Mouse (Mus musculus) liver, embryonic 15.5 days (tissue): ENCODE measurements around the gene Spsb1. TPM values are rescaled to one million over a fixed set of nuclear protein-coding genes. Genes with fewer than 3 reads are reported as not detected.

Experiments
- ATAC-seq: fragments of 200-750 bp; cut with Nextera tagmentation; 2 replicates; pipeline ENCODE4 v1.8.0; 2017; ENCODE audit warnings: moderate number of reproducible peaks, mild to moderate bottlenecking, moderate library complexity; ENCODE audit not compliant: insufficient read depth
- H3K27ac ChIP-seq: fragments of 300-500 bp; sonication (generic); replicated peaks from 2 replicates; pipeline ENCODE4 v1.5.1; 2015; ENCODE audit warnings: mild to moderate bottlenecking, inconsistent platforms
- H3K27me3 ChIP-seq: fragments of 300-500 bp; sonication (generic); 2 replicates; pipeline ENCODE4 v1.6.1; 2015; ENCODE audit warnings: mild to moderate bottlenecking, inconsistent platforms
- H3K36me3 ChIP-seq: fragments of 300-500 bp; sonication (generic); replicated peaks from 2 replicates; pipeline ENCODE4 v1.6.1; 2015; ENCODE audit warnings: moderate library complexity, mild to moderate bottlenecking, inconsistent platforms
- H3K4me1 ChIP-seq: fragments of 300-500 bp; sonication (generic); replicated peaks from 2 replicates; pipeline ENCODE4 v1.6.1; 2015; ENCODE audit warnings: inconsistent platforms
- H3K4me2 ChIP-seq: fragments of 300-500 bp; sonication (generic); 2 replicates; pipeline ENCODE4 v1.6.1; 2015; ENCODE audit warnings: moderate library complexity, mild to moderate bottlenecking, inconsistent platforms
- H3K4me3 ChIP-seq: fragments of 300-500 bp; sonication (generic); replicated peaks from 2 replicates; pipeline ENCODE4 v1.5.1; 2015; ENCODE audit warnings: mild to moderate bottlenecking, inconsistent platforms
- H3K9ac ChIP-seq: fragments of 300-500 bp; sonication (generic); 2 replicates; pipeline ENCODE4 v1.6.1; 2015; ENCODE audit warnings: moderate library complexity, mild to moderate bottlenecking, inconsistent platforms
- H3K9me3 ChIP-seq: fragments of 300-500 bp; sonication (generic); replicated peaks from 2 replicates; pipeline ENCODE4 v1.6.1; 2016; ENCODE audit warnings: inconsistent platforms
- WGBS: fragments of 180-500 bp; shearing (Covaris S2); methylation state at CpG from one replicate; pipeline ENCODE4 v1.1.7; 2015; ENCODE audit warnings: mixed read lengths; ENCODE audit not compliant: insufficient replicate concordance; 5-methylcytosine and 5-hydroxymethylcytosine counted together
- polyA plus RNA-seq: library from polyadenylated mRNA; unstranded; fragments of >200 nt; fragmentation: Nextera tagmentation; extraction: Ambion mirVana; gene quantifications from 2 replicates; pipeline ENCODE4 v1.2.1, GENCODE M21; 2015

Spsb1 gene
- polyA plus RNA-seq, 1 experiment from 2014 or later = 0.61 TPM

GRCm38 (mm10) chr4:149895226-149895625, 59.6 kb downstream of the Spsb1 start:
- WGBS = 44% methylated on average over 7 of the region's 7 CpGs
- Histone ChIP-seq H3K4me1 (0 out of 2 replicates have a peak, but pooled peaks cover 1% of the 10 kb centered on the region), H3K9me3 (no peaks in the 10 kb centered on the region), H3K4me3 (no peak overlapping the region), H3K27me3 (peaks cover 10% of the 10 kb centered on the region), H3K9ac (no peak overlapping the region), H3K27ac (no peak overlapping the region), H3K4me2 (no peak overlapping the region), H3K36me3 (no peaks in the 10 kb centered on the region)
- ATAC-seq = no peak

- Histone ChIP-seq H3K9me3 (no peaks in the 10 kb centered on the region), H3K27me3 (peaks cover 19% of the 10 kb centered on the region), H3K4me3 (no peak overlapping the region), H3K27ac (no peak overlapping the region), H3K36me3 (no peaks in the 10 kb centered on the region), H3K4me1 (0 out of 2 replicates have a peak, but pooled peaks cover 4% of the 10 kb centered on the region), H3K9ac (no peak overlapping the region), H3K4me2 (no peak overlapping the region)
- no peak for ATAC-seq
- WGBS = 84% methylated on average over 7 of the region's 7 CpGs
Observed at GRCm38 (mm10) chr4:149894300-149894699, 60.5 kb downstream of the Spsb1 start.

GRCm38 (mm10) chr4:149893611-149894151, 61.2 kb downstream of the Spsb1 start:
- 0 out of 2 replicates have a peak, but pooled peaks cover 4% of the 10 kb centered on the region for H3K4me1 ChIP-seq
- 63% methylated on average over 11 of the region's 11 CpGs for WGBS
- ATAC-seq = no peak
- H3K27ac ChIP-seq = no peak overlapping the region
- no peak overlapping the region for H3K4me3 ChIP-seq
- no peak overlapping the region for H3K9ac ChIP-seq
- peaks cover 22% of the 10 kb centered on the region for H3K27me3 ChIP-seq
- no peaks in the 10 kb centered on the region for H3K9me3 ChIP-seq
- no peak overlapping the region for H3K4me2 ChIP-seq
- H3K36me3 ChIP-seq = no peaks in the 10 kb centered on the region

- H3K27ac ChIP-seq = no peak overlapping the region
- ATAC-seq = no peak
- 0 out of 2 replicates have a peak, but pooled peaks cover 4% of the 10 kb centered on the region for H3K4me1 ChIP-seq
- H3K36me3 ChIP-seq = no peaks in the 10 kb centered on the region
- H3K9me3 ChIP-seq = no peaks in the 10 kb centered on the region
- H3K9ac ChIP-seq = no peak overlapping the region
- H3K4me3 ChIP-seq = no peak overlapping the region
- no peak overlapping the region for H3K4me2 ChIP-seq
- 67% methylated on average over 5 of the region's 5 CpGs for WGBS
- H3K27me3 ChIP-seq = peaks cover 22% of the 10 kb centered on the region
Observed at GRCm38 (mm10) chr4:149891172-149891960, 63.5 kb downstream of the Spsb1 start.

GRCm38 (mm10) chr4:149890551-149890950, 64.3 kb downstream of the Spsb1 start:
- Histone ChIP-seq H3K9ac (no peak overlapping the region), H3K4me2 (no peak overlapping the region), H3K4me3 (no peak overlapping the region), H3K27ac (no peak overlapping the region), H3K27me3 (peaks cover 22% of the 10 kb centered on the region), H3K9me3 (no peaks in the 10 kb centered on the region), H3K36me3 (no peaks in the 10 kb centered on the region), H3K4me1 (0 out of 2 replicates have a peak, but pooled peaks cover 4% of the 10 kb centered on the region)
- 64% methylated on average over 8 of the region's 8 CpGs for WGBS
- ATAC-seq = no peak

- H3K4me2 ChIP-seq = no peak overlapping the region
- 11% methylated on average over 13 of the region's 13 CpGs for WGBS
- no peaks in the 10 kb centered on the region for H3K9me3 ChIP-seq
- H3K36me3 ChIP-seq = no peaks in the 10 kb centered on the region
- no peak overlapping the region for H3K27ac ChIP-seq
- H3K4me1 ChIP-seq = 0 out of 2 replicates have a peak, but pooled peaks cover 4% of the 10 kb centered on the region
- no peak overlapping the region for H3K4me3 ChIP-seq
- H3K27me3 ChIP-seq = peaks cover 22% of the 10 kb centered on the region
- H3K9ac ChIP-seq = no peak overlapping the region
- no peak for ATAC-seq
Observed at GRCm38 (mm10) chr4:149889851-149890250, 65.0 kb downstream of the Spsb1 start.

- Histone ChIP-seq H3K27me3 (peaks cover 25% of the 10 kb centered on the region), H3K4me1 (0 out of 2 replicates have a peak, but pooled peaks cover 4% of the 10 kb centered on the region), H3K4me2 (no peak overlapping the region), H3K9me3 (no peaks in the 10 kb centered on the region), H3K9ac (no peak overlapping the region), H3K27ac (no peak overlapping the region), H3K4me3 (no peak overlapping the region), H3K36me3 (no peaks in the 10 kb centered on the region)
- ATAC-seq = no peak
- WGBS = 45% methylated on average over 20 of the region's 20 CpGs
Observed at GRCm38 (mm10) chr4:149888736-149889470, 65.9 kb downstream of the Spsb1 start.

GRCm38 (mm10) chr4:149888156-149888555, 66.7 kb downstream of the Spsb1 start:
- 0 out of 2 replicates have a peak, but pooled peaks cover 4% of the 10 kb centered on the region for H3K4me1 ChIP-seq
- H3K27me3 ChIP-seq = peaks cover 28% of the 10 kb centered on the region
- H3K9ac ChIP-seq = no peak overlapping the region
- H3K36me3 ChIP-seq = no peaks in the 10 kb centered on the region
- H3K27ac ChIP-seq = no peak overlapping the region
- no peak overlapping the region for H3K4me3 ChIP-seq
- no peak for ATAC-seq
- no peak overlapping the region for H3K4me2 ChIP-seq
- 76% methylated on average over 5 of the region's 5 CpGs for WGBS
- H3K9me3 ChIP-seq = no peaks in the 10 kb centered on the region

- ATAC-seq = no peak
- H3K27me3 ChIP-seq = peaks cover 28% of the 10 kb centered on the region
Observed at GRCm38 (mm10) chr4:149886298-149887271, 68.3 kb downstream of the Spsb1 start.

GRCm38 (mm10) chr4:149883990-149884389, 70.9 kb downstream of the Spsb1 start:
- WGBS = 65% methylated on average over 10 of the region's 10 CpGs
- no peaks in the 10 kb centered on the region for H3K36me3 ChIP-seq
- H3K9ac ChIP-seq = no peak overlapping the region
- ATAC-seq = no peak
- no peak overlapping the region for H3K27ac ChIP-seq
- H3K27me3 ChIP-seq = peaks cover 14% of the 10 kb centered on the region; the same call in 1 of the 2 replicates
- H3K4me2 ChIP-seq = no peak overlapping the region
- no peaks in the 10 kb centered on the region for H3K4me1 ChIP-seq
- H3K9me3 ChIP-seq = no peaks in the 10 kb centered on the region
- no peak overlapping the region for H3K4me3 ChIP-seq

More at GRCm38 (mm10) chr4:149886298-149887271, 68.3 kb downstream of the Spsb1 start:
- no peaks in the 10 kb centered on the region for H3K36me3 ChIP-seq
- no peak overlapping the region for H3K4me3 ChIP-seq
- H3K9ac ChIP-seq = no peak overlapping the region
- H3K27ac ChIP-seq = no peak overlapping the region
- H3K4me1 ChIP-seq = 0 out of 2 replicates have a peak, but pooled peaks cover 4% of the 10 kb centered on the region
- H3K9me3 ChIP-seq = no peaks in the 10 kb centered on the region
- 61% methylated on average over 18 of the region's 18 CpGs for WGBS
- H3K4me2 ChIP-seq = no peak overlapping the region
